Mouse (Mus musculus) NIH3T3 (cell line): ENCODE measurements around the gene Prdm13.

Source experiments
- DNase-seq: peaks from one replicate; pipeline ENCODE4 v3.0.0-alpha.2; 2012; ENCODE audit warnings: low read depth

The Prdm13 gene

DNA sequence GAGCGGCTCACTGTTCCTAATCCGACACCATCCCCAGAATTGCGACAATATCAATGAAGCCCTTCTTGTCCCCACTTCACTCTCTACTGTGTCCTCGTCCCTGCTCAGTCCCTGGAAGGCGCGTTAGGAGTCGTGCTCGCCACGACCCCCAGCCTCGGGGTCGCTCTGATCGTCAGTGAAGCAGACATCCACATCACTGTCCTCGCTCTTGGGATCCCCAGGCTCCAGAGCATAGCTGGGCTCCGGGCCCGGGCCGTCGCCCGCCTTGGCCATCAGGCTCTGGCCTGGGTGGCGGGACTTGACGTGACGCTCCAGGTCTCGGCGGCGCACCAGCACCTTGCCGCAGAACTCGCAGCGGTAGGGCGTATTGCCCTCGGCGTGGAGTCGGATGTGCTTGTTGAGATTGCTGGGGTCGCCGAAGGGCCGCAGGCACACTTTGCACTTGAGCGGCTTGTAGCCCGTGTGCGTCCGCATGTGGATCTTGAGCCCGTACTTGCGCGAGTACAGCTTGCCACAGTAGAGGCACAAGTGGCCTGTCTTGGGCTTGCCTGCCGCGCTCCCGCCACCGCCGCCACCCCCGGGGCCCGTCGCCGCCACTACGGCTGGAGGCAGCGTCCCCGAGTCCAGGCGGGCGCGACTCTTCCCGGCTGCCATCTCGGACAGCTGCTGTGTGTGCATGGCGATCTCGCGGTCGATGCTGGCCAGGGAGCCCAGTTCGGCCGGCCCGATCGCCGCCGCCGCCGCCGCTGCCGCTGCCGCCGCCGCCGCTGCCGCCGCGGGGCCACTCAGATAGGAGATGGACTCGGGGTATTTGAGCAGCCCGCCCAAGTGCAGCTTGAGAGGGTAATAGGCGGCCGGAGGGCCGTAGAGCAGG, 7.4 kb downstream of the Prdm13 start:
- DNase-seq = no peak

DNA sequence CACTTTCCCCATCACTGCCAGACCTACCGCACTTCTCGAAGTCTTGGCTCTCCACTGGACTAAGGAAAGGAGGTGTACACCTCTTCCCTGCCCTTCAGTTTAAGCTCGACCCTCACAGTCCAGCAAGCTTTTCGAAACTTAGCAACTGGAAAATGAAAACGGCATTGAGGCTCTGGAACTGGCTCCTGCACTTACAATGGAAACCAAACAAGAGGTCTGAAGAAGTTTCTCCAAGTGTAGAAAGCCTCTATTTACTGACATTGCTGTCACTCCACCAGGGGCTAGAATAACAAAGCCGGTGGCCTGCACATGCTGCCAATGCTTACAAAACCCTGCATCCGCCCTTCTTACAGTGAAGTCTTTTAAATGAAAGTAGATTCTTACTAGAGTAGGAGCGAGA, 11.1 kb downstream of the Prdm13 start:
- DNase-seq = no peak

DNA sequence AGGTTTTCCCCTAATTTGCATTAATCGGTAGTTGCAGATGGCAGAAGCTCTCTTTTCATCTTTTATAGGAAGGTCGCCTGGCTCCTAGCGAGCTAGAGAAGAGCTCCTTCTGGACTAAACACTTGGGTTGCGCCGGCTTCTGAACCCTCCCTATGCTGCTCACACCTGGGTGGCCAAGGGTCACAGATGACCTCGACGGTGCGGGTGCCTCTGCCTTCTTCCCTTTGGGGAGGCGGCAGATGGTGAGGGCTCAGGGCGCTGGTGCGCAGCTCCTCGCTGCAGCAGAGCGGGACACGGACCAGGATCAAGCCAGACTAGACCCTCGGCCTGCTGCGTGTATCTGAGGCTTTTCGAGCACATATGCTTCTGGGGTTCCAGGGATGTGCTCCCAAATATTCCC, 11.7 kb downstream of the Prdm13 start:
- no peak for DNase-seq

DNA sequence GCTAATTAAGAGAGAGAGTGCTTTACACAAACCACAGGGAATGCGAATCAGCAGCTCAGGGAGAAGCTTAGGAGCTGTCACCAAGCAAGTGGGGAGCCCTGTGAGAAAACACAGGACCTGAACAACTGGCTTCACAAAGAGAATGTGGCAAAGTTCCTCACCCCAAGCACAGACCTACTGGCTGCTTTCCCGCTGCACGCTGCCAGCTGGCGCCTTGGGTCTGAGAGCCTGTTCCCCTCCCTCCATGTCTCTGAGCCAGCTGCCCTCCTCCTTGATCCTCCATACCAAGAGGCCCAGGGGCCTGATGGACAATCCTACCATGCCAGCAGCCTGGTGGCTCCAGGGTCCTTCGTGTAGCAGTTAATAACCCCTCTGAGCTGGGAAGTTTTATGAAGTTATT, 19.8 kb downstream of the Prdm13 start:
- no peak for DNase-seq

DNA sequence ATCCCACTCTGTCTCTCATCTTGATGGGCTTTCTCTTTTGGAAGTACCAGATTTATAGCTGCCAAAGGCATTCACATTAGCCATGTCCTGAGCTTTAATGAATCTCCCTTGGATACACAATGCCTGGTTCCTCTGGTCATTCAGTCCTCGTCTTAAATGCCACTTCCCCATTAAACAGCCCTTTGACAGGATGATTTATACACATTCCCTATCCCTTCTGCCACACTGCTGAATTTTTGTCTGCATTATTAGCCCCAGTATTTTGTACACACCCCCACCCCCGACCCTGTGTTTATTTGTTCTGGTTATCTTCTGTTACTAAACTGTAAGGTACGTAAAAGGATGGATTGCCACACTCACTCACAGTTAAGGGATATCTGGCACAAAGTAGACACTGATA, 27.6 kb downstream of the Prdm13 start:
- no peak for DNase-seq

DNA sequence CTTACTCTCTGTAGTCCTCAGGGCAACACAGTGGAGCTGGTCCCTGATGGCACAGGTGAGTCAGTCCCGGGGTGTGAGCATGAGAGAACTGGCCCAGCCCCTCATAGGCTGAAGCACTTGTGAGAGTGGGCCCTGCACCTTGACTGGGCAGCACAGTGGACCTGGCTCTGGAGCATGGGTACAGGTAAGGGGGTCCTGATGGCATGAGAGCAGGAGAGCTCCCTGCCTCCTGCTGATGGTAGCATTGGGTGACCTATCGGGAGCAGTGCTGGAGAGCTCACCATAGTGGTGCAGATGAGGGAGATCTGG, 56.5 kb downstream of the Prdm13 start:
- no peak for DNase-seq

DNA sequence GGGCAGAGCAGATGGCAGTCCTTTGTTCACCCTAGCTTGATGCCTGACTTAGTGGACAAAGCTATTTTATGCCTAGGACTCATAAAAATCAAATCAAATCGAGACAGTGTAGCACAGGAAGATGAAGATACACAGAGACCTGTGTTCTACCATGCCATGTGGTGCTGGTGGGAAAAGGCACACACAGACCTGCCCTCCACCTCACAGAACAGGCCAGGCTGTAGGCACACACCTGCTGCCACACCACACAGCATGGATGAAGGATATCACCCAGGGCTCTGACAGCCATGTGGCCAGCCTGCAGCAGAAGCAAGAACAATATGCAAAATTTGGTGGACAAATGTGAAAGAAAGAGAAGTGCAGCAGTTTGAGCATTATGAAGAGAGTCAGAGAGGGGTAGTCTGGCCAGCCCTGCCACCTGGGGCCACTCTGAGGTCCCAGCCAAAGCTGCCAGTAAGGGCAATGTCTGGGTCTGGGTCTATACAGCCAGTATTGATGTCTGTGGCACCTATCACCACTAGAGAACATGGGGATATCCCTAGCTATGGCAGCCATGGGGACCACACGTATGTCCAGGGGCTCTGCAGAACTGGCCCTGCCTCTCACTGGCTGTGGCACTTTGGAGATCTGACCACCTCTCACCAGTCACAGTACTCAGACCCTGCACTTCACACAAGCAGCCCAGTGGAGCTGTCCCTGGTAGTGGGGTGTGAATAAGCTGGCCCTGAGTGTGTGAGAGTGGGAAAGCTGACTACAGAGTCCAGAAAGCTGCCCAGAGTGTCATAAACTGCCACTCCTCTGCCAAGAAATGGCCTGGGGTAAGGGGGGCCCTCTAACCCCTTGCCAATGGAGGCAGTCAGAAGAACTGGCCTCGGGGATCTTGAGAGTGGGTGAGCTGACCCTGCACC, 57.1 kb downstream of the Prdm13 start:
- no peak for DNase-seq
